Mouse (Mus musculus): ENCODE results near the gene Als2cl. TPM values are rescaled to one million over a fixed set of nuclear protein-coding genes. Genes with fewer than 3 reads are reported as not detected.

Gene Als2cl
- total RNA-seq, 2 experiments from 2014 or later, result 4.6 to 6.6 TPM

- peak; percentile 65 to 81 for DNase-seq
- intact Hi-C loops (cut with DNase I), result no loop called here
Measured at GRCm38 (mm10) chr9:110877888-110878287, 1.8 kb upstream of the Als2cl start.

GRCm38 (mm10) chr9:110879998-110880561, 410 bp downstream of the Als2cl start, which contains the start of gene Tmie:
Gene Tmie, minus strand, starts transcription at chr9:110880113.
- intact Hi-C loops (cut with DNase I), result no loop called here
- peak; percentile 60 to 63 for DNase-seq

GRCm38 (mm10) chr9:110880772-110881171, 1.1 kb downstream of the Als2cl start:
- no peak for DNase-seq
- intact Hi-C loops (cut with DNase I), result no loop called here

- intact Hi-C loops (cut with DNase I), result no loop called here
- peak in 1 of 2 experiments; percentile 27 for DNase-seq
Measured at GRCm38 (mm10) chr9:110881953-110882352, 2.3 kb downstream of the Als2cl start.

GRCm38 (mm10) chr9:110887388-110888303, 8.0 kb downstream of the Als2cl start:
- intact Hi-C loops (cut with DNase I), result no loop called here
- DNase-seq, result no peak

GRCm38 (mm10) chr9:110888935-110889334, 9.3 kb downstream of the Als2cl start:
- DNase-seq, result no peak
- intact Hi-C loops (cut with DNase I), result no loop called here

GRCm38 (mm10) chr9:110890026-110890783, 10.5 kb downstream of the Als2cl start:
- intact Hi-C loops (cut with DNase I), result no loop called here
- no peak for DNase-seq

- DNase-seq, result no peak
- intact Hi-C loops (cut with DNase I), result no loop called here
Measured at GRCm38 (mm10) chr9:110891077-110891828, 11.6 kb downstream of the Als2cl start.

- intact Hi-C loops (cut with DNase I), result no loop called here
- DNase-seq, result no peak
Measured at GRCm38 (mm10) chr9:110892552-110892951, 12.9 kb downstream of the Als2cl start.

GRCm38 (mm10) chr9:110893429-110893828, 13.8 kb downstream of the Als2cl start:
- intact Hi-C loops (cut with DNase I), result no loop called here
- no peak for DNase-seq

GRCm38 (mm10) chr9:110895507-110895906, 15.8 kb downstream of the Als2cl start:
- DNase-seq, result no peak
- intact Hi-C loops (cut with DNase I), result no loop called here

GRCm38 (mm10) chr9:110895994-110896393, 16.3 kb downstream of the Als2cl start:
- intact Hi-C loops (cut with DNase I), result no loop called here
- no peak for DNase-seq

- intact Hi-C loops (cut with DNase I), result no loop called here
- DNase-seq, result no peak
Measured at GRCm38 (mm10) chr9:110896595-110896994, 16.9 kb downstream of the Als2cl start.

GRCm38 (mm10) chr9:110899451-110900008, 19.9 kb downstream of the Als2cl start:
- no peak for DNase-seq
- intact Hi-C loops (cut with DNase I), result no loop called here

GRCm38 (mm10) chr9:110901204-110901603, 21.5 kb downstream of the Als2cl start:
- DNase-seq, result no peak
- intact Hi-C loops (cut with DNase I), result no loop called here

GRCm38 (mm10) chr9:110902271-110902670, 22.6 kb downstream of the Als2cl start:
- intact Hi-C loops (cut with DNase I), result no loop called here
- no peak for DNase-seq

GRCm38 (mm10) chr9:110907201-110907837, 27.6 kb downstream of the Als2cl start:
- DNase-seq, result no peak
- intact Hi-C loops (cut with DNase I), result no loop called here

GRCm38 (mm10) chr9:110907838-110908630, 28.4 kb downstream of the Als2cl start:
- no peak for DNase-seq
- intact Hi-C loops (cut with DNase I), result no loop called here

- intact Hi-C loops (cut with DNase I), result no loop called here
- no peak for DNase-seq
Measured at GRCm38 (mm10) chr9:110908631-110909016, 29.0 kb downstream of the Als2cl start.
